Mouse (Mus musculus) forelimb bud, embryonic 11.5 days (tissue): ENCODE results near the gene Rbks.

Experiments used
- DNase-seq: peaks from one replicate; pipeline ENCODE4 v3.0.0-alpha.2; 2012; ENCODE audit warnings: low read depth, low spot score

Gene Rbks

DNA sequence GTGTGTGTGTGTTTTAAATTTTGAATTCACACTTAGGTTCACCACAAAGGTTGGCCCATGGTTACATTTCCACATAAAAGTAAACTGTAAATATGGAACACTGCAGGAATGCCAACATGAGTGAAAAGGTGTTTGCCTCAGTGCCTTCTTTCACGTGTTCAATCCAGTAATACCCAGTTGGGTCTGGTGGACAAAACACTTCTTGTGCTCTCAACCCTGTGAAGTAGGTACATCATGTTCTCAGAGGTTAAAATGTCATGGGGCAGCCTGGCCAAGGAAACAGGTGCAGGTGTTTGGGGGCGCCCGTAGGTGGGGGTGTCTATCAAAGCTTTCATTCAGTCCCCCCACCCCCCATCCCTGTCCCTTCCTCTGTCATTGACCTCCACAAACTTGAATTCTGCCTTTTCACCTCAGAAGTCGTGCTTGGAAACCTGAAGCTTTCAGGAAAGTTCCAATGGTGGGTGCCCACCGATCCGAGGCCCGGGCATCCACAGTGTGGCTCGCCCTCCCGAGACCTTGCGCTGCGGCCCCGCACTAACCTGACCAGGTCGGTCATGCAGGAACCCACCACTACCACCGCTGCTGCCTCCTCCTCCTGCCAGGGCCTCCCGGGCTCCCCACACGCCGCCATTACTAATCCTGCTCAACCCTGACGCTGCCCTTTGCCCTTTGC, at the start of gene Rbks:
TSS of gene Rbks (minus strand) at position 657 of the 673 bp plus-strand sequence.
- DNase-seq: no peak

GRCm38 (mm10) chr5:31742521-31743031, 45.1 kb upstream of the Rbks start:
- no peak for DNase-seq

- DNase-seq: no peak
These were observed 44.5 kb upstream of the Rbks start for GRCm38 (mm10) chr5:31741931-31742330.

- DNase-seq: no peak
These were observed 35.4 kb upstream of the Rbks start for GRCm38 (mm10) chr5:31732644-31733338.

GRCm38 (mm10) chr5:31727456-31727855, 30.0 kb upstream of the Rbks start:
- DNase-seq: no peak

DNA sequence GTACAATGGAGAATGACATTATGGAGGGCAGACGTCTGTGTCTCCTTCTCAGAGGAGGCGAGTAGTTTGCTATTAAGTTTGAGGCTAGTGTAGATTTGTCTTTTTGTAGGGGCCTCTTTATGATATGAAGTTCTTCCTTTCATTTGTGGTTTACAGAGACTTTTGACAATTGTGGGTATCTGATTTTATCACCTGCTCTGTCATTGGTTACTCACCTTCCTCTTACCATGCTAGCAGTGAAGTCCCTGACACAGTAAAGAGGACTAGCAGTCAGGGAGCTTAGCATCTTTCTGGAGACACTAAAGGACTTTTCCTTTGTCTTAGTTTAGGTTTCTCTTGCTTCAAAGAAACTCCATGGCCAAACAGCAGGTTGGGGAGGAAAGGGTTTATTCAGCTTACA, 28.5 kb upstream of the Rbks start:
- DNase-seq: no peak

DNA sequence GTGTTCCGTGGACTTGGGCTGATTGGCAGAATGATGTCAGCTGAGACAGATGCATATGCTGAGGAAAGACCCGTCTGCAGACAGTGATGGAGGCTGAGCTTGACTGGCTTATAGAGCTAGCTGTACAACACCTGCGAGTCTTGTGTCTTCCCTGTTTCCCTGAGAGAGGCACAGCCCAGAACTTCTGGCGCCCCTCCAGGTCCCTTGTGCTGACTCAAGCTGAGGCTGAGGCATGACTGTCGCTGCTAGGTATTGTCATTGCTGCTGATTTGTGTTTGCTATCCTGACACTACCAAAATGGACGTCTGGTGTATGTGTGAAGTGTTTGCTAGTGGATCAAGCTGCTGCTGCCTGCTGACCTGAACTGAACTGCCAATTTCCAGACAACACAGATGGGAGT, 27.1 kb upstream of the Rbks start:
- no peak for DNase-seq

DNA sequence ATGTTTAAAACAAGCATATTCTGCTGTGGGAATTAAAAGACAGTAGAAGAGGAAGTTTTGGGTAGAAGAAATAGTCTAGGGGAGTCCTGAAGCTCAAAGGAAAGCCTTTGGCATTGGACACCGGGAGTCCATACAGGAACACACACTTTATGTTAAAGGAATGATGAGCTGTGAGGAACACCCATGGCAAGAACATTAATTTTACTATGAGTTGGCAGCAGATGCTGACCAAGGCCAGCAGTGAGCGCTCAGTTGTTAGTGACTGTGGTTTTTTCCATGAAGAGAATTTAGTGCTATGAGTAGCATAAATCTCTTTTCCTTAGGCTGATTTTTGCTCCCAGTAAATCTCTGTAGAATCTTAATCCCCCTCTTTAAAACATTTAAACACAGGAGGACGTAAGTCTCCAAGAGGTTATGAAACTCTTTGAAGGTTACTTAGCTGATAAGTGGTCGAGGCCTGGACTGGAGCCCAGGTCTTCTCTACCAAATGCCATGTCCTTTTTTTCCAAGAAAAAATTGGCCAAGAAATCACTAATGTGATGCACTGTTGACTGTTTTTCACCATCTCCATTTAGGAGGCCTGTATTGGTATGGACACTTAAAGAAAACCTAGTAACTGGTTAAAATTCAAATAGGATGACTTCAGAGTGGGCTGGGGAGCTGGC, 18.2 kb upstream of the Rbks start:
- DNase-seq: no peak

DNA sequence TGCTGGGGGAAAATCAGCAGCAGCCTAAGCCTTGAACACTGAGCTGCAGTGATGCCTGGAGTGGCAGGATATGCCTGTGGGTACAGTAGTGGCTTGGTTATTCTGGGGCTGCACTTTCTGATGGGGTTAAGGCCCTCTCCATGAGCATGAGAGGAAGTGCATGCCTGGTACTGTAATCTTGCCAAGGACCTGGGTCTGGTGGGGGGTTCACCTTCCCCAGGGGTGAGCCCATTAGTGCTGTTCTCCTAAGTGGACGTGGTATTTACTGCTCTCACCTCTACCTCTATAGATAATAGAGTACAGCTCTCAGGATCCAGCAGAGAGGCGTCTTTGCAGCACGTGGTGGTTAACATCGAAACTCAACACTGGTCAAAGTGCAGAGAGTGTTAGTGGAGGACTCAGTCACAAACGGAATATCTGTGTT, 16.4 kb upstream of the Rbks start:
- DNase-seq: no peak

DNA sequence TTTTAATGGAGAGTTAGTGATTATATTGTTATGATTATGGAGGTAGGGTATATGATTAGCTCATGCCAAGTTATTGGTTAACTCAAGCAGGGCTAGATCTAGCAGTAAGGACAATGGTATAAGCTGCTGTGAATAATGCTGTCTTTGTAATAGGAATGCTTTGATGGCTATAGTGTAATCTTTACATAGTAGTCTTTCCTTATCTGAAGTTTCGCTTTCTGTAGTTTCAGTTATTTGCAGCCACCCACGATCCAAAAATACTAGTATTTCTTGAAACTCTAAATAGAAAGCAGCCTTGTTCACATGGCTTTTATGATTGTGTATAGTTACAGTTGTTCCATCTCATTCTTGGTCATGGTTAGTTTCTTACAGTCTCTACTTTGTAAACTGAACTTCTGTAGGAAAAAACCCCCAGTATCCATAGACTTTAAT, 15.9 kb upstream of the Rbks start:
- no peak for DNase-seq

DNA sequence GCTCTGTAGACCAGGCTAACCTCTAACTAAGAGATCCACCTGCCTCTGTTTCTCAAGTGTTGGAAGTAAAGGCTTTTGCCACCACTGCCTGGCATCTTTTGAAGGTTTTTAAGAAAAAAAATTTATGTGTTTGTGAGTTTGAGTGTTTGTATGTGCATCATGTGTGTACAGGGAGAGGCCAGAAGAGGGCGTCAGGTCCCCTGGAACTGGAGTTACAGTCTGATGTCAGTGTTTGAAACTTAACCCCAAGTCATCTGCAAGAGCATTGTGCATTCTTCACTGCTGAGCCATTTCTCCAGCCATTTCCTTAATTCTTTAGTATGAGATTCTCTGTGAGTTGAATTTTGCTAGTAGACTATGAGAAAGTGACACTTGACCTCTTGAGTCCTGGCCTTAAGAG, 12.0 kb upstream of the Rbks start:
- DNase-seq: no peak

GRCm38 (mm10) chr5:31706826-31707225, 9.4 kb upstream of the Rbks start:
- no peak for DNase-seq

- no peak for DNase-seq
These were observed 7.5 kb upstream of the Rbks start for GRCm38 (mm10) chr5:31704971-31705370.

DNA sequence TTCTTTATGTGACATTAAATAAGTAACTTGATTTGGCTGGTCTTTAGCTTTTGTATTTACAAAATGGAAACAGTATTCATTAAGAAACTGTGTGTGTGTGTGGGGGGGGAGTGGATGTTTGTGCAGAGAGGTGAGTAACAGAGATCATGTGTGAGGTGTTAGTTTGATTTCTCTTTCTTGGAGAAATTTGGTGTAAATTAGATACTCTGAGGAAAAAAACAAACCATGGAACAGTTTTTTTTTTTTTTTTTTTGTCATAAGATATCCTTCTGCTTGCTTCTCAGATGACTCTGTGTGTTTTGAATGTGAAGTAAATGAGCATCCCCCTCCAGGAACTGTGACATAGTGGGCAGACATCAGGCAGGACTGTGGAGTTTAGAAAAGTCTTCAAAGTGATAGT, 2.0 kb upstream of the Rbks start:
- DNase-seq: no peak

DNA sequence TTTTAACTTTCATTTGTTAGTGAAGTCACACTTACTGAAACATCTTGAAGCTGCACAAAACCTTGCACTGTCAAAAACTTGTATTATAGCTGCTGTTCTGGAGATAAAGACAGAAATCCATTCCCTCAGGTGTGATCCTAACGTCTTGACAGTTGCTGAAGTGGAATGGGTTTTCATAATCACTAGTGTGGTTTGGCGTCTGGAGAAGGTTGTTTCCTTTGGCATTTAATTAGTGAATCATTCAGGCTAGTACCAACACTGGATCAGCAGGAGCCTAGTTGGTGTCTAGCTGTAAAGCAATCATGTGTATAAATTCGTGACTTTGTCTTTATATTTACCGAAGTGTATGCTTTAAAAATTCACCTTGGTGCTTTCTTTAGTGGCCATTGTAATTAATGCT, 1.5 kb upstream of the Rbks start:
- DNase-seq: no peak

GRCm38 (mm10) chr5:31698297-31698726, 885 bp upstream of the Rbks start:
- peak; percentile 82 for DNase-seq

GRCm38 (mm10) chr5:31697644-31698296, 343 bp upstream of the Rbks start, which contains the start of gene Babam2:
Babam2 (plus strand) TSS chr5:31697684.
- peak; percentile 90 for DNase-seq

- no peak for DNase-seq
These were observed 4.2 kb downstream of the Rbks start for GRCm38 (mm10) chr5:31693191-31693590.

DNA sequence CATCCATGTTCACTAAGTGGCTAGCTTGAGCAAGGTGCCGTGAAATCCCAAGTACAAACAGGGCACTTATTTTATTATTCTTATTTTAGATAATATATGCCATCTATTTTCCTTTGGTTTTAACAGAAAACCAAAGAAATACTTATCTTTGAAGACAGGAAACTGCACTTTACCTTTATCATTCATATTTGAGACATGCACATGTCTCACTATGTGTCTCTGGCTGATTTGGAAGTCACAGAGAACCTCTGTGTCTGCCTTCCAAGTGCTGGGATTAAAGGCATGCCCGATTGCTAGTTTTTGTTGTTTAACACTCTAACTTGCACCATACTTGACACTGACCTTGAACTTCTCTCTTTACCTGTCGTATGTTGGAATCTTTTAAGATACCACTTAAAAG, 9.5 kb downstream of the Rbks start:
- no peak for DNase-seq

DNA sequence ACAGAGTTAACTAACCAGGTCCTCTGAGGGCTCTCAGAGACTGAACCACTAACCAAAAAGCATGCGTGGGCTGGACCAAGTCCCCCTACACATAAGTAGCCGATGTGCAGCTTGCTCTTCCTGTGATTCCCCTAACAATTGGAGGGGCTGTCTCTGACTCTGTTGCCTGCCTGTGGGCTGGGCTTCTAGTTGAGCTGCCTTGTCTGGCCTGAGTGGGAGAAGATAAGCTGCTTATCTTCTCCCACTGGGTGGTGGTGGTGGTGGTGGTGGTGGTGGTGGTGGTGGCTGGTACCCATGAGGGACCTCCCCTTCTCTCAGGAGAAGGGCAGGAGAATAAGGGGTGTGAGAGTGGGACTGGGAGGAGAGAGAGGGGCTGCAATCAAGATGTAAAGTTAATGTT, 11.4 kb downstream of the Rbks start:
- no peak for DNase-seq

DNA sequence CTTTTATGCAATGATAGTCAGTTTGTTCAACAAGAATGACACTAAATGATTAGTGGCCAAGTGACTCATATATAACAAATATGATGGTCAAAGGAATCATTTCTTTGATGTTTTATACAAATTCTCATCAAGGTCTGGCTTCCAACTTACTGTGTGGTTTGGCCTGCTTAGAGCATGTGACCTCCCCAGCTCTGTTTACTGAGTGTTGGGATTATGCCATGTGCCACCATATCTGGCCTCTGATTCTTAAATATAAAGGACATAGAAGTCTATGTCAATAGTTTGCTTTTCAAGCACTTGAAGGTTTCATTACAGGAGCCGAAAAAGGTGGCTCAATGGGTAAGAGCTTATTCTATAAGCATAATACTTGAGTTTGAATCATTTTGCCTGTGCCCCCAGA, 15.1 kb downstream of the Rbks start:
- no peak for DNase-seq

GRCm38 (mm10) chr5:31680183-31680582, 17.2 kb downstream of the Rbks start:
- no peak for DNase-seq
